12 mouse cellular contexts compared by ENCODE assay signal in the genomic region with DNA sequence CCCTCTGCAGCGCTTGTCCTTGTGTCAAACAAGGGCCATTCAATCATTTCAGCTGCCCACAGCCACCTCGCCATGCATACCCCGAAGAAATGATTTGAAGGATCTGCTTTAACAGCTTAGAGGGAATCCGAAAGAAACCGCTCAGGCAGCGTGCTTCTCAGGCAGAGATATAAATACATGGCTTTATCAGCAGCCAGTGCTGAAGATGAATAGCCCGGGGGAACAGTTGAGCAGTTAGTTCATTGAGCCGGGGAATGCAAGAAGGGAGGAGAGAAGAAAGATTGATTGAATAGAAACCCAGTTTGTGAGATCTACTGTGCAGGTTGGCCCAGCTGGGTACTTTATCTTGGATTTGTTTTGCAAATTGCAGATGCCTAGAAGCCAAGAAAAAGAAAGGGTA. TPM values are rescaled to one million over a fixed set of nuclear protein-coding genes. Genes with fewer than 3 reads are reported as not detected.
DNase-seq lines count a peak whose midpoint lies in the region; ATAC-seq and TF ChIP-seq lines count a peak whose summit lies in the region.
"Had no signal": no experiment of that assay in that cellular context is flagged by ENCODE, and none has a peak within 500 bp of the region (broad histone marks: within the 10 kb centered on the region; RNA-seq: fewer than 3 reads in every experiment).

No protein-coding gene starts in this region.

- peak overlapping the region; percentile 51 for H3K9ac ChIP-seq in heart, embryonic 14.5 days (ENCODE audit: low read length)
- H3K9ac ChIP-seq in ES-Bruce4 (ENCODE audit: low read depth, poor library complexity, severe bottlenecking), result no peak overlapping the region
- no peak overlapping the region for H3K9ac ChIP-seq in hindbrain, postnatal 0 days (replicated peaks; ENCODE audit: low read length)
- H3K9ac ChIP-seq: lung, embryonic 15.5 days had no signal

- ATAC-seq in heart, embryonic 14.5 days (ENCODE audit: insufficient number of reproducible peaks, insufficient read depth, low FRiP score, low read depth), result no peak
- ATAC-seq in hindbrain, postnatal 0 days, result 0 out of 2 replicates have a peak, but pooled peaks have one; percentile 56
- ATAC-seq: intestine, postnatal 0 days had no signal

- no peak for DNase-seq in heart, postnatal 25 days (ENCODE audit: low spot score)
- DNase-seq in brain, embryonic 14.5 days (ENCODE audit: low read depth), result peak; percentile 73
- DNase-seq in hindbrain, postnatal 0 days (ENCODE audit: low spot score), result peak; percentile 53
- no peak for DNase-seq in natural killer cell, adult 2 months (ENCODE audit: low spot score in 2 of 2)
- no peak for DNase-seq in adipocyte (ENCODE audit: low spot score)
- no peak for DNase-seq in spleen, postnatal 36 days (ENCODE audit: low spot score in 2 of 2)
- DNase-seq: thymus, postnatal 25 days had no signal

- 19% methylated on average over 8 of the region's 8 CpGs for WGBS in heart, embryonic 14.5 days
- WGBS in hindbrain, postnatal 0 days, result 18% methylated on average over 8 of the region's 8 CpGs

- peak overlapping the region in 1 of 2 experiments; percentile 2; a peak in 1 of 4 replicates for H3K4me3 ChIP-seq in heart, embryonic 14.5 days (ENCODE audit: control insufficient read depth in 1 of 2, insufficient read depth in 1 of 2, low read depth in 1 of 2, low read length in 2 of 2)
- H3K4me3 ChIP-seq in ES-Bruce4 (ENCODE audit: low read depth, low read length), result no peak overlapping the region
- H3K4me3 ChIP-seq in hindbrain, postnatal 0 days (ENCODE audit: low read length), result no peak overlapping the region
- H3K4me3 ChIP-seq: limb, embryonic 10.5 days; lung, embryonic 15.5 days had no signal

- no peak overlapping the region for H3K27ac ChIP-seq in heart, embryonic 14.5 days (replicated peaks in 1 of 2; ENCODE audit: control insufficient read depth in 1 of 2, insufficient read depth in 1 of 2, low read depth in 2 of 2, low read length in 2 of 2)
- peak overlapping the region; percentile 71 for H3K27ac ChIP-seq in ES-Bruce4 (ENCODE audit: insufficient read depth, low read length)
- H3K27ac ChIP-seq in hindbrain, postnatal 0 days, result peak overlapping the region; percentile 70
- H3K27ac ChIP-seq: limb, embryonic 10.5 days; lung, embryonic 15.5 days had no signal

- H3K36me3 ChIP-seq in heart, embryonic 14.5 days (ENCODE audit: control insufficient read depth, insufficient read depth, low read length), result no peaks in the 10 kb centered on the region
- no peaks in the 10 kb centered on the region for H3K36me3 ChIP-seq in ES-Bruce4 (ENCODE audit: control insufficient read depth, insufficient read depth, low read length, poor library complexity, severe bottlenecking)
- no peaks in the 10 kb centered on the region for H3K36me3 ChIP-seq in hindbrain, postnatal 0 days (ENCODE audit: insufficient read depth, low read length)
- H3K36me3 ChIP-seq: limb, embryonic 10.5 days; lung, embryonic 15.5 days had no signal

- no peaks in the 10 kb centered on the region for H3K9me3 ChIP-seq in heart, embryonic 14.5 days (ENCODE audit: control insufficient read depth, low read length)
- no peaks in the 10 kb centered on the region for H3K9me3 ChIP-seq in ES-Bruce4 (replicated peaks; ENCODE audit: control insufficient read depth, insufficient read depth, low read length, poor library complexity, severe bottlenecking)
- H3K9me3 ChIP-seq in hindbrain, postnatal 0 days (ENCODE audit: low read length), result no peaks in the 10 kb centered on the region
- H3K9me3 ChIP-seq: limb, embryonic 10.5 days; lung, embryonic 15.5 days had no signal

- TF ChIP-seq CTCF in ES-Bruce4 (IDR thresholded peaks at IDR 0.05; ENCODE audit: low read depth, low read length), result no peak
- TF ChIP-seq CTCF in brain, embryonic 14.5 days (IDR thresholded peaks at IDR 0.05; ENCODE audit: borderline replicate concordance, extremely low read depth, insufficient read depth, insufficient read length), result no peak
- TF ChIP-seq CTCF in hindbrain, postnatal 0 days (IDR thresholded peaks at IDR 0.05; ENCODE audit: low read depth), result no peak

- peaks cover 13 to 37% of the 10 kb centered on the region in 2 experiments for H3K4me1 ChIP-seq in heart, embryonic 14.5 days (ENCODE audit: control insufficient read depth in 2 of 2, insufficient read depth in 2 of 2, low read length in 2 of 2)
- H3K4me1 ChIP-seq in ES-Bruce4 (ENCODE audit: control insufficient read depth, insufficient read depth, low read length), result no peaks in the 10 kb centered on the region
- H3K4me1 ChIP-seq in hindbrain, postnatal 0 days (ENCODE audit: insufficient read depth, low read length), result no peaks in the 10 kb centered on the region; the same call in 1 of the 2 replicates
- H3K4me1 ChIP-seq: limb, embryonic 10.5 days had no signal

- TF ChIP-seq POLR2A in ES-Bruce4 (IDR thresholded peaks at IDR 0.05; ENCODE audit: insufficient read depth, low read length), result no peak
- no peak for TF ChIP-seq POLR2A in brain, embryonic 14.5 days (IDR thresholded peaks at IDR 0.05; ENCODE audit: borderline replicate concordance, extremely low read depth, insufficient read depth, insufficient read length, poor library complexity, severe bottlenecking)

- TF ChIP-seq EP300 in ES-Bruce4 (IDR thresholded peaks at IDR 0.05; ENCODE audit: insufficient read depth, low read depth, low read length), result no peak

- H3K4me2 ChIP-seq in heart, embryonic 14.5 days (ENCODE audit: low read length), result peak overlapping the region; percentile 60
- peak overlapping the region; percentile 34; the same call in 1 of the 2 replicates for H3K4me2 ChIP-seq in hindbrain, postnatal 0 days (ENCODE audit: low read depth, low read length)
- H3K4me2 ChIP-seq: lung, embryonic 15.5 days had no signal

- intact Hi-C loops in heart, postnatal 25 days (cut with DNase I), result no loop called here

- H3K27me3 ChIP-seq in heart, embryonic 14.5 days (ENCODE audit: control insufficient read depth, insufficient read depth, low read length), result no peaks in the 10 kb centered on the region
- no peaks in the 10 kb centered on the region for H3K27me3 ChIP-seq in ES-Bruce4 (ENCODE audit: control insufficient read depth, insufficient read depth, low read length, poor library complexity, severe bottlenecking)
- H3K27me3 ChIP-seq in hindbrain, postnatal 0 days (ENCODE audit: insufficient read depth, low read length), result no peaks in the 10 kb centered on the region
- H3K27me3 ChIP-seq: lung, embryonic 15.5 days had no signal

RNA-seq across cellular contexts. Expression of gene Mtmr2, which starts 57.9 kb away (rescaled TPM):
- 46.9 and 48.2 TPM in 2 replicates for polyA plus RNA-seq in heart, embryonic 14.5 days (2014; fragmentation: Nextera tagmentation; extraction: Ambion mirVana)
- total RNA-seq in heart, postnatal 25 days (2021), result 10 to 100 TPM; 23.3 to 25.3 TPM
- polyA plus RNA-seq in ES-Bruce4 (2011; ENCODE audit: insufficient read depth, insufficient read length, low read depth, missing spikeins), result 48.8 and 56.4 TPM in 2 replicates
- 20.8 and 24.8 TPM in 2 replicates for polyA plus RNA-seq in brain, embryonic 14.5 days (2012; rRNA removed)
- 36.9 and 40.8 TPM in 2 replicates for total RNA-seq in hindbrain, postnatal 0 days (2014; rRNA removed)
- 53.6 and 53.8 TPM in 2 replicates for polyA plus RNA-seq in hindbrain, postnatal 0 days (2015; fragmentation: Nextera tagmentation; extraction: Ambion mirVana)

Comparison
In these comparisons a context has a peak if more than half of its experiments do, and no peak if none do; other contexts are left out.
1. H3K27ac ChIP-seq: peak in ES-Bruce4 (single experiment) and hindbrain, postnatal 0 days (single experiment); none in heart, embryonic 14.5 days (0 of 2).
2. DNase-seq: peak in brain, embryonic 14.5 days (single experiment) and hindbrain, postnatal 0 days (single experiment); none in heart, postnatal 25 days (single experiment), natural killer cell, adult 2 months (0 of 2), adipocyte (single experiment) and spleen, postnatal 36 days (0 of 2).